Mouse (Mus musculus) G1E (cell line): ENCODE results near the gene Cspg5.

ENCODE experiments used
- CTCF ChIP-seq: IDR thresholded peaks from 2 replicates; pipeline ENCODE4 v1.5.1; 2012; ENCODE audit warnings: low read depth, low read length, inconsistent platforms, mixed read lengths
- TAL1 ChIP-seq: conservative IDR thresholded peaks from 2 replicates; pipeline ENCODE4 v1.6.1; 2012; ENCODE audit warnings: low read depth, low read length, inconsistent platforms, mixed read lengths

DNA sequence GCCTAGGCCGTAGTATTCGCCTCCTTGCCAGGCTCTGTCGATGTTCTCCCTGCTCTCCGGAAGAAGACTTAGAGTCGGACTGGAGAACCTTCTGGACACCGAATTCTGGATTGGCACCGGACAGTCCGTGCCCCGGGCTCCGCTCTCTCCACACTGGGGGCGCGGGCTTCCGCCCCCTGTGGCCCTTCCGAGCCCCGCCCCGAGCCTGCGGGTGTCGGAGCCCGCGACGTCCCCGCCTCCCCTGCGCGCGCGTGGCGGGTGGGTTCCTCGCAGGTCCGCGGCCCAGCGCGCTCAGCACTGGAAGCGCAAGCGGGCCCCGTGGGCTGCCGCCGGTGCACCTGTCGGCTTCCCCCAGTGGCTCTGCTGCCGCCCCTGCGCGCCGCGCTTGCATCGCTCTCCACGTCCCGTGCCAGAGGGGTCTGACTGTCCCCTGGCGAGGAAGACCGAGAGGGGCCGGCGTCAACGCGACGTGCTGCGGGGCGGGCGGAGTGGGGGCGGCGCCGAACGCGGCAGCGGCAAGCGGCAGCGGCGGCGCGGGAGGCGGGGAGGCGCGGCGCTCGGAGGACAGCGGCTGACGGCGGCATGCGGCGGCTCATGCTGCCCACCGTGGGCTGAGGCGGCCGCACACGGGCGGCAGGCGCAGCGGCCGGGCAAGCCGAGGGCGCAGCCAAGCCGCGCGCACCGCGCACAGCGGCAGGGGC, 1.5 kb downstream of the Cspg5 start:
- TF ChIP-seq CTCF, result no peak
- TF ChIP-seq TAL1, result no peak
